Mouse (Mus musculus) liver, postnatal 0 days (tissue): ENCODE results near the gene Rab11fip4.

Experiments
- CTCF ChIP-seq: sonication (generic); IDR thresholded peaks from 2 replicates; pipeline ENCODE4 v1.5.1; 2016; ENCODE audit warnings: antibody characterized with exemption, low read depth
- EP300 ChIP-seq: IDR thresholded peaks from 2 replicates; pipeline ENCODE4 v1.6.1; 2016; ENCODE audit warnings: antibody characterized with exemption, low read depth, mild to moderate bottlenecking

GRCm38 (mm10) chr11:79689916-79690315 is 98.9 kb downstream of the Rab11fip4 start:
- TF ChIP-seq CTCF (peak; percentile 29), EP300 (no peak)
